Mouse (Mus musculus): Measurements from ENCODE around the gene Stk40.

The Stk40 gene

DNA sequence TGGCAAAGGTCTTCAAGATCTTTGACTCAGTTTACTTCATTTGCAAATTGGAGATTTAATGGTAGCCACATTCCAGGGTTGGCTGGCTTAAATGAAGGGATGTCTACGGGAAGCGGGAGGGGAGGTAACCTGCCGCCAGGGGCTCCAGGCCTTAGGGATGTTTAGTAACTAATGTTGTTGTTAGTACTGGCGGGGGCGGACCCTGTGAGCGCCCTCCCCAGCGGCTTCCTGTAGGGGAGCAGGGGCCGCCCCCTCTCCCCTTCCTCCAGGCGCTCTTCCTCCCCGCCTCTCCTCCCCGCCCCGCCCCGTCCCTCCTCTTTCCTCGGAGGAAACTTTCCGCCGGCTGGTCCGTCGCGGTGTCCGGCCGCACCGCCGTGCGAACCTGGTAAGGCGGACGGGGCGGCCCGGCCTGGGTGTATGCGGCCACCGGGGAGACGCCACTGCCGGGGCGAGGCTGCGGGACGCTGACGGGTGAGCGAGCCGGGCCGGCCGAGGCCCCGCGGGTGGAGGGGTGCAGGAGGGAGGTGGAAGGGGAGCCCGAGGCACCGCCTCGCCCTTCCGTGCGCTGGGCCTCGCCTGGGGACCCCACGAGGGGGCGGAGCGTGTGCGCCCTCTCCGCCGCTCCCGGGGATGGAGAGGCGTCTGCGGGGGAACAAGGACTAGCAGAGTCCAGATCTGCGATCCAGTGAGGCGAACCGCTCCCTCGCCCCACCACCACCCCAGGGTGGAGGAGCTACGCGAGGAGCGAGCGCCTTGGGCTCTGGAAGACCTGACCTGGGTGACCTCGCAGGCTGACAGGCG is 44.6 kb downstream of the Stk40 start:
- in situ Hi-C loops (cut with MboI; ENCODE audit: low pct_unique_long_range_greater_than_20kb in 1 of 2, low sequenced_read_pairs in 2 of 2, unreplicated experiment in 1 of 2), result no loop called here

DNA sequence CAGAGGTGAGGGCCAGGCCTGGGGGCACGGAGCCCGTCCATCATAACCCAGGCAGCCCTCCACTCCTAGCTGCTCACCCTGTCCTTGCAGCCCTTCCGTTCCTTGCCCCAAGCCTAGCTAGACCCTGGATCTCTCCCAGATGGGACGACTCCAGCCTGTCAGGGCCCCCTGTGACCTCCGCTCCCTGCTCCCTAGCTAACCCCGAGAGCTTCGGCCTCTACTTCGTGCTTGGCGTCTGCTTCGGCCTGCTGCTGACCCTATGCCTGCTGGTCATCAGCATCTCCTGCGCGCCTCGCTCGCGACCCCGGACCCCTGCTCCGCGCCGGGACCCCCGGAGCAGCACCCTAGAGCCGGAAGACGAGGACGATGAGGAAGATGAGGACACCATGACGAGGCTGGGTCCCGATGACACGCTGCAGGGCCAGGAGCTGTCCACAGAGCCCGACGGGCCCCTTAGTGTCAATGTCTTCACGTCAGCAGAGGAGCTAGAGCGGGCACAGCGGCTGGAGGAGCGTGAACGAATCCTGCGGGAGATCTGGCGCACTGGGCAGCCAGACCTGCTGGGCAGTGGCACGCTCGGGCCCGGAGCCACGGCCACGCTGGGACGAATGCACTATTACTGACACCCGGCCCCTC is 45.4 kb downstream of the Stk40 start:
- in situ Hi-C loops (cut with MboI; ENCODE audit: low pct_unique_long_range_greater_than_20kb in 1 of 2, low sequenced_read_pairs in 2 of 2, unreplicated experiment in 1 of 2), result no loop called here

DNA sequence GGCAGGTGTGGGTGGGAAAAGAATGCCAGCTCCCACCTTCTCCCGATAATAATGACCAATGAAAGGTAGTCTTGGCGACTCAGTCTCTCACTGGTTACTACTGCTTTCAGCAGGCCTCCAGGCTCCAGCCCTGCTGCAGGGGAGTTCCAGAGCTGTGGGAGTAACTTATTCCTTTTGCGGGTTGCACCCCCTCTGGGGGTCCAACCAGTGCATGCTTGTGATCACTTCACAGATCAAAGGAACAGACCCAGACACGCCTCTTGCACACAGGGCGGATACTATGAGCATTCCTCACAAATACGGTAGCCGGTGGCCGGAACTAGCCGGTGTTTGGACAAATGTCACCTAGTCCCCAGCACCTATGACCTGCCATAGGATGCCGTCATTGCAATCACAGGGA is 46.0 kb downstream of the Stk40 start:
- in situ Hi-C loops (cut with MboI; ENCODE audit: low pct_unique_long_range_greater_than_20kb in 1 of 2, low sequenced_read_pairs in 2 of 2, unreplicated experiment in 1 of 2), result no loop called here

DNA sequence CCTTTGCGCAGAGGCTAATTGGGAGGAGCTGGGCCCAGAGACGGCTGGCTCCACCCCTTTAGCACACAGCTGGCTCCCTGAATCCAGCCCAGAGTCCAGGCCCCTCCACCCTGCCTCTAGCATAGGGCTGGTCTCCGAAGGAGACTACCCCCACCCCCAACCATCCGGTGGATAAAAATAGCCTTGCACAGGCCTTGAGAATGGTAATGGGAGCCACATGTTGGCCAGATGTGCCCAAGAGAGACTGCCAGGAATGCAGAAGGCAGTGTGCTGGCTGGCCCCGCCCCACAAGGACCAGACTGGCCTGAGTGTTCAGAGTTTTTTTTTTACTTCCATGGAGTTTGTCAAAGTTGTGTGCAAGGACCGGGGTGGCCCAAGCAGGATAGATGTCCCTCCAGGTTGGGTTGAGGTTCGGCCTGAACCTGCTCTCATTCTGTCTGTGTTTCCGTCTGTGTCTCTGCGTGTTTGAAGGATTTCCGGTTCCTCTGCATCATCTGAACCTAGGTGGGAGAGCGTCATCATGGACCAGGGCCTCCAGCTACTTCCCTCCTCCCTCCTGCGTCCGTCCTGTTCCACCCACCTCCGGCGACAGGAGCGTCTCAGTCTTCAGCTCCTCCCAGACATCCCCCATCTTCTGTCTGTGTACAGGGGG is 46.7 kb downstream of the Stk40 start:
- in situ Hi-C loops (cut with MboI; ENCODE audit: low pct_unique_long_range_greater_than_20kb in 1 of 2, low sequenced_read_pairs in 2 of 2, unreplicated experiment in 1 of 2), result no loop called here

DNA sequence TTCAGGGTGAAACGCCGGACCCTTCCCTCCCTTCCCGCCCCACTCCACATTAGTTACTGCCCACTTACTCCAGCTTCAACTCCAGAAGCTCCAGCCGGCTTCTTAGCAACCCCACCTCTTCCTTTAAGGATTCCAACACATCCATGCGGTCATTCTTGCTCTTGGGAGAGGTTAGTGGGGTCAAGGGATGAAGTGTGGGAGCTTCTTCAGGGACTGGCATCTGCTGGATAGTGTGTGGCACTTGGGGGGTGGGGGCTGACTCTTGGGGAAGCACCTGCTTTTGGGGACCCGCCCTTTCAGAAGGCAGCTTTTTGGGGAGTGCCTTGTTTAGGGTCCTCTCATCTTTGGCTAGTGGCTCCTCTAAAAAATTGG is 47.2 kb downstream of the Stk40 start:
- in situ Hi-C loops (cut with MboI; ENCODE audit: low pct_unique_long_range_greater_than_20kb in 1 of 2, low sequenced_read_pairs in 2 of 2, unreplicated experiment in 1 of 2), result no loop called here

DNA sequence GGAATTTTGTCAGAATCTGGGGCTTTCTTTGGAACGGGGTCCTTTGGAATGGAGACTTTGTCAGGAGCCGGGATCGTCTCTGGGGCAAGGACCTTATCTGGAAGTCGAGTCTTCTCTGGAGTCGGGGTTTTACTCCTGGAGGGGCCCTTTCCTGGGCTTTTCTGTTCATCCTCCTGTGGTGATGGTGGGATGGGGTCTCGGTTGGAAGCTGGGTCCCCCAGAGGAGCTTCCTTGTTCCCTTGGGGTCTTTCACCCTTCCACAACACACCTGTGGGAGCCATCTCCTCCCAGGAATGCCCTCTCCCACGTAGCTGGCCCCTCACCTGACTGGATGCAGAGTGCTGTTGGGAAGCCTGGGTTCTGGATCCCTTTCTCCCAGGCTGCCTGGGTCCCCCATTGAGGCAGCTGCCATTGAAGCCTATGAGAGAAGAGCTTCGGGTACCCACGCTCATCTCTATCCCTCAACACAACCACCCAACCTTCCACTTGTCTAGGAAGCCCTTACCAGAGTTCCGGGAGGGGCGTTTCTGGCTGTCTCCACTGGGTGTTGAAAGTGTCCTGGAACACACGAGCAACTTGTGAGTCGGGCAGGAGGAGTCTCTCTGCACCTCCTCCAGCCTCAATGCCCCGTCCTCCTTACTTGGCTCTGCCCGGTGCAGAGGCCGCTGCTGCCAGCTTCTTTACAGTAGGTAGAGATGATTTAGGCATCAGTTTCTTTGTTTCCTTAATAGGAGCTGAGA is 48.1 kb downstream of the Stk40 start:
- in situ Hi-C loops (cut with MboI; ENCODE audit: low pct_unique_long_range_greater_than_20kb in 1 of 2, low sequenced_read_pairs in 2 of 2, unreplicated experiment in 1 of 2), result no loop called here

DNA sequence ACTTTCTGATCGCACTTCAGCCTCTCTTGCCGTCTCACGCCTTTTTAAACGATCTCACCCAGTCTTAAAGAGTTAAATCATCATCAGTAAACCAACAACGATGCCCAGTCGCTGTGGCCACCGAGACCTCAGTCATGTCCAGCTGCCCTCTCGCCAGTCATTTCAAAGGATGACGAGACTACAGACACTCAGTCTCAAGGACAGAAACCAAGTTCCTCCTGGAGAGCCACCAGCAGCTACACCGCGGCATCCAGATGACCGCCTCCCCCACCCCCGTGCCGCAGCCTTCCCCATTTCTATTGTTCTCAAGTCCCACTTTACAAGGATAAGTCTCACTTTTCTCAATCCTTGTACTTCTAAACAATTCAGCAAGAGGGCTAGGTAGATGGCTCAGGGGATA is 49.1 kb downstream of the Stk40 start:
- in situ Hi-C loops (cut with MboI; ENCODE audit: low pct_unique_long_range_greater_than_20kb in 1 of 2, low sequenced_read_pairs in 2 of 2, unreplicated experiment in 1 of 2), result no loop called here

DNA sequence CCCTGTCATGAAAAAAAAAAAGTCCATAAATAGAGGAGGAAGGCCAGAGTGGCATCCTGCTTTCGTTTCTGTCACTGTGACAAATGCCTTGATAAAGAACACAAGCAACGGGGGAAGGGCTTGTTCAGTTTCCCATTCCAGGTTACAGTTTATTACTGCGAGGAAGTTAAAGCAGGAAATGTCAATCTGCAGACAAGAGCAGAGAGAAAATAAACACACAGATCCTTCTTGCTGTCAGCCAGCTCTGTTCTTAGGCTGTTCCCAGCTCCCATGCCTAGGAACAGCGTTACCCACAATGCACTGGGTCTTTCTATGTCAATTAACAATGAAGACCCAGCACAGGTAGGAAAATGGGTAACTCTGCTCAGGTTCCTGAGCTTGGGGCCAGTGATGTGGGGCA is 51.4 kb downstream of the Stk40 start:
- in situ Hi-C loops (cut with MboI; ENCODE audit: low pct_unique_long_range_greater_than_20kb in 1 of 2, low sequenced_read_pairs in 2 of 2, unreplicated experiment in 1 of 2), result loop anchor here in 1 of 2 experiments (5.0 kb wide), 1 partner anchor 58 kb away; the partner anchor contains the start of gene Lsm10

DNA sequence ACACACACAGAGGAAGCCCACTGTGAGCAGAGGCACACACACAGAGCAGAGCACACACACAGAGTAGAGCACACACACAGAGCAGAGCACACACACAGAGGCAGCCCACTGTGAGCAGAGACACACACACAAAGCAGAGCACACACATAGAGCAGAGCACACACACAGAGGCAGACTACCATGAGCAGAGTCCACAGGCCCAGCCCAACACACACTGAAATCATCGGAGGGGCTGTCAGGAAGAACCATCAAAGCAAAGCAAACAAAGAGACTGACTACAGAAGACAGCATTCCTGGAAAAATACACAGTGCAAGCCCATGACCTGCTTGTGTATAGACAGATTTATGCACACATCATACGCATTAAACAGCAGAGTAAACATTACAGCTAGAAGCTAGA is 52.1 kb downstream of the Stk40 start:
- in situ Hi-C loops (cut with MboI; ENCODE audit: low pct_unique_long_range_greater_than_20kb in 1 of 2, low sequenced_read_pairs in 2 of 2, unreplicated experiment in 1 of 2), result loop anchor here in 1 of 2 experiments (5.0 kb wide), 1 partner anchor 59 kb away; the partner anchor contains the start of gene Lsm10

DNA sequence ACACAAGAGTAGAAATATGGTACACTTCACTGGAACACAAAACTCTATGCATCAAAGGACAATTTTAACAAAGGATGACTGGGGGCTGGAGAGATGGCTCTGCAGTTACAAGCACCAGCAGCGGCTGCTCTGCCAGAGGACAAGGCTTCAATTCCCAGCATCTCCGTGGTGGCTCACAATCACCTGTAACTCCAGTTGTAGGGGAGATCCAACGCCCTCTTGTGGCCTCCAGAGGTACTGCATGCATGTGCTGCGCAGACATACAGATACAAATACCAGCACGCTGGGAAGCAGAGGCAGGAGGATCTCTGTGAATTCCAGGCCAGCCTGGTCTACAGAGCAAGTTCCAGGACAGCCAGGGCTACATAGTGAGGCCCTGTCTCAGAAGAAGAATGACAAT is 52.9 kb downstream of the Stk40 start:
- in situ Hi-C loops (cut with MboI; ENCODE audit: low pct_unique_long_range_greater_than_20kb in 1 of 2, low sequenced_read_pairs in 2 of 2, unreplicated experiment in 1 of 2), result loop anchor here in 1 of 2 experiments (5.0 kb wide), 1 partner anchor 59 kb away; the partner anchor contains the start of gene Lsm10

DNA sequence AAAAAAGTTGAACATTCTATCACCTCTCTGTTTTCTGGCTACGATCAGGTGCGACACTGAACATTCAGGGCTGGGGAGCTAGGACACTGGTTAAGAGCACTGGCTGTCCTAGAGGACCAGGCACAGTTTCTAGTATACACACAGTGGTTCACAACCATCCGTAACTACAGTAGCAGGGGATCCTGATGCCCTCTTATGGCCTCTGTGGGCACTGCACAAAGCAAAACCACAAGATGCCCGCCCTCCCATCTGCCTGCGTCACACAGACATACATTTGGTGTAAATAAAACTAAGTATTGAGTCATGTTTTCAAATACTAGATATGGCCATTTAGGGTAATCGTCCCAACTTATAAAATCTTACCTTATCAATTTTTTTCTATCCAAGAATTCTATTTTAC is 53.8 kb downstream of the Stk40 start:
- in situ Hi-C loops (cut with MboI; ENCODE audit: low pct_unique_long_range_greater_than_20kb in 1 of 2, low sequenced_read_pairs in 2 of 2, unreplicated experiment in 1 of 2), result loop anchor here in 1 of 2 experiments (5.0 kb wide), 1 partner anchor 60 kb away; the partner anchor contains the start of gene Lsm10

DNA sequence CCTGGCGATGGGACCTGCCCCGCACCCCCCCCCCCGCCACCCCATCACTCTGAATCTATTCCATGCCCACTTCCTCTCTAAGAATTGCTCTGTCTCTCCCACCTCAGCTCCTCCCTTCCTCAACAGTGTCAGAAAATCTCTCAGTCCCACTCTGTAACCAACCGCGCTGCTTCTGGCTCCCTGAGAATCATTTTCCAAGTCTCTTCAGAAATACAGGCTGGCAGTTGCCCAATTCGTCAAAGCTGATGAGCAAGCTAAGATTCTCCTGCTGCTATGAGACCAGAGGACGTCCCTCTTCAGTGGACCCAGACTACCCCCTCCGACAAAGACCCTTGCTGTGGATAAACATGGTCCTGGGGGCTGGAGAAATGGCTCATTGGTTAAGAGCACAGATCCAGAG is 55.7 kb downstream of the Stk40 start:
- in situ Hi-C loops (cut with MboI; ENCODE audit: low pct_unique_long_range_greater_than_20kb in 1 of 2, low sequenced_read_pairs in 2 of 2, unreplicated experiment in 1 of 2), result loop anchor here in 1 of 2 experiments (5.0 kb wide), 1 partner anchor 62 kb away; the partner anchor contains the start of gene Lsm10

DNA sequence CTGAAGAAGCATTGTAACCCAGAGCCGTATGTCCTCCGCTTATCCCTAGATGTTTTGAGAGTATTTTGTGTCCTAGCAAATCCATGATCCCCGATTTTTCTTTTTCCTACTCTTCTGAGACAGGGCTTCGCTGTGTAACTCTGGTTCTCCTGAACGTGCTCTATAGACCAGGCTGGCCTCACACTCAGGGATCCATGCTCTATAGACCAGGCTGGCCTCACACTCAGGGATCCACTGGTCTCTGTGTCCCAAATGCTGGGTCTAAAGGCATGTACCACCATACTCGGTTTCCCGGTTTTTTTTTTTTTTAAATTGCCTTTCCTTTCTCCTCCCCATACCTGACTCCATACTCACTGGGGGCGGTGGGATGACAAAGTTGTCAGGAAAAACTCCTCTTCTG is 57.2 kb downstream of the Stk40 start:
- in situ Hi-C loops (cut with MboI; ENCODE audit: low pct_unique_long_range_greater_than_20kb in 1 of 2, low sequenced_read_pairs in 2 of 2, unreplicated experiment in 1 of 2), result no loop called here

DNA sequence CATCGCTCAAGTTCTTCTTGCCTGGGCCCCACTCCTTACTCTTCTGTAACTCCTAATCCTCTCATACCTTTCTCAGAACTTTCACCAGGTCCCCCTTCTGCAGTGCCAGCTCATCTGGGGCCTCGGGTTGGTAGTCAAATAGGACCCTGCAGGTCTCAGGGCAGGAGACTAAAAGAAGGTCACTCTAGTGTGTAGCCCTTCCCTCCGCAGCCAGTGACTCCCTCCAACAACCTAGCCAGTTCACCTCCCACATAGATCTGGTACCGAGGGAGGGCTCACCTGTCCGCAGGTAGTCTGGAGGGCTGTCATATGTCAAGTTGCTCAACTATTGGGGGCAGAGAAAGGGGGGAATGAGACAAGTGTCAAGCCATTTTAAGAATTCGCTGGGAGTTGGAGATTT is 57.7 kb downstream of the Stk40 start:
- in situ Hi-C loops (cut with MboI; ENCODE audit: low pct_unique_long_range_greater_than_20kb in 1 of 2, low sequenced_read_pairs in 2 of 2, unreplicated experiment in 1 of 2), result no loop called here

DNA sequence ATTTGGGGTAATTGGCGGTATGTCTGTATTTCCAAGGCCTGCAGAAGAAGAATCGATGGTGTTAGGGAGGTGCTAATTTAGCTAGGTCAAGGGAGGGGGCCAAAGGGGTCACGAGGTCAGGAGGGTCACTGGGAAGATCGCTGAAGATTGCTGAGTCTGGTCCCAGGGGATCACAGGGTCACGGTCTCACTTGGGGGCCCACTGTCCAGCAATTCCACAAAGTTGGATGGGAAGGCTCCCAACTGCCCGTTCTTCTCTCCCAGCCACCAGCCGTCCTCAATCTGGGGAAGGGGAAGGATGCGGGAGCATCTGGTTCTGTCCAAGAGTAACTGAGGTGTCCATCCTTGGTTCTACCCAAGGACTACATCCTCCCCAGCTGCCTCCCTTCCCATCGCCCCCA is 58.2 kb downstream of the Stk40 start:
- in situ Hi-C loops (cut with MboI; ENCODE audit: low pct_unique_long_range_greater_than_20kb in 1 of 2, low sequenced_read_pairs in 2 of 2, unreplicated experiment in 1 of 2), result no loop called here

DNA sequence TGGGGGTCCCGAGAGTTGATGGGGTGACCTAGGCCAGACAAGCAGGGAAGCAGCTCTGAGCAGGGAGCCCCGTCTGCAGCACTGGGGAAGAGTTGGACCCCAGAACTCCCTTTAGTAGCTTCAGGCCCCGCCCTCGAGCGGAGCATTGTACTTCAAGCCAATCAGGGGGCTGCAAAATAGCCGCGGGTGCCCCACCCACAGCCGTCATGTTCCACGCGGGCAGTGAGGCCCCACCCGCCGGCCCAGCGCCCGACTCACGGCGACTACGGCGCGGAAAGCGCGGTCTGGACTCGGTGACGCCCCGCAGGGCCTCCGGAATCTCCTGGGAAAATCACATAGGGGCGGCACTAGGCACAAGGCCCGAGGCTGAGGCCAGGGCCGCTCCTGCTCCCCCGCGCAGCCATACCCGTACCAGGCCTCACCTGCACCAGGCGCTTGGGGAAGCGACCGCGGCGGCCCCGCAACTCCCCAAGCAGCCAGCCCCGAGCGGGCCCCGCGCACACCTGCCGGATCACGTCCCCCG is 58.8 kb downstream of the Stk40 start:
- in situ Hi-C loops (cut with MboI; ENCODE audit: low pct_unique_long_range_greater_than_20kb in 1 of 2, low sequenced_read_pairs in 2 of 2, unreplicated experiment in 1 of 2), result no loop called here

DNA sequence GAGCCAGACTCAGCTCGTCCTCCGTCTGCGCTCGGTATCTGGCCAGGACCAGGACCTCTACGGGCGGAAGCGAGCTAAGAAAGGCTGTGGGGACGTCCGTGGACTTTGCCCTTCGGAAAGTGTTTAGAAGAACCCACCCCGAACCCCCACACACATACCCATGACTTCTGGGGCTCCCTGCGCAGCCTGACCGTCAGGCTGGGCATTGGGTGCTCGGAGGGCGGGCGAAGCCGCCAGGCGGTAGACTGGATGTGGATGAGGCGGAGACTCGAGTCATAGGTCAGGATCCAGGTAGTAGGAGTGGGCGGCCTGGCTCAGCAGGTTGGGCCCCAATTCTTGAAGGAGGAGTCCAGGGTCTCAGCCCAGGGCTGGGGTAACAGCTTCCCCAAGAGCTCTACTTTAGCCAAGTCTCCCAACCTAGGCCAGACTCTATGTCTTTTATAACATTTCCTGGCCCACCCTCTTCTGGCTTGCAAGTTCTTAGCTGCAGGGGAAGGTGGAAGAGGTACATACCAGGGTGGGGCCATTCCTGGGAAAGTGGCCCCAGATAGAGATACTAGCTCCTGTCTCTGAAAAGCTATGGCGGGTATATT is 59.4 kb downstream of the Stk40 start, which contains the start of gene Sh3d21:
TSS of gene Sh3d21 (minus strand) at position 425 of the 593 bp plus-strand sequence.
- in situ Hi-C loops (cut with MboI; ENCODE audit: low pct_unique_long_range_greater_than_20kb in 1 of 2, low sequenced_read_pairs in 2 of 2, unreplicated experiment in 1 of 2), result no loop called here

DNA sequence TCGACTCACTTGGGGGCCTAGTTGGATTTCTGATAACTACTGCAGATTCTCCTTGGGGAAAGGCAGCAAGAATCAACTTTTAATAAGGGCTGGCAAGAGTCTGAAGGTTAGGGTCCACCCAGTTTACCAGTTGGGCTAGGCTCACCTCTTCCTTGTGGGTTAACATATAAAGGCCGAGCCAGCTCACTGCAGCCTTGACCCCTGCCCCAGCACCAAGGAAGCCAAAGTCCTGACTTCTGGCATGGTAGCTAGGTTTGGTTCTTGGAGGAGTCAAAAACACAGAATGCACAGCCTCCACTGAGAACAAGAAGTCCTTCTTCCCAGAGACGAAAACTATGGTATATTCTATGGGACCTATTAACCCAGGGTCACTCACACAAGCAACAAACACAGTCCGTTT is 59.9 kb downstream of the Stk40 start:
- in situ Hi-C loops (cut with MboI; ENCODE audit: low pct_unique_long_range_greater_than_20kb in 1 of 2, low sequenced_read_pairs in 2 of 2, unreplicated experiment in 1 of 2), result no loop called here
